Mouse (Mus musculus): ENCODE results near the gene Steap3.

DNA sequence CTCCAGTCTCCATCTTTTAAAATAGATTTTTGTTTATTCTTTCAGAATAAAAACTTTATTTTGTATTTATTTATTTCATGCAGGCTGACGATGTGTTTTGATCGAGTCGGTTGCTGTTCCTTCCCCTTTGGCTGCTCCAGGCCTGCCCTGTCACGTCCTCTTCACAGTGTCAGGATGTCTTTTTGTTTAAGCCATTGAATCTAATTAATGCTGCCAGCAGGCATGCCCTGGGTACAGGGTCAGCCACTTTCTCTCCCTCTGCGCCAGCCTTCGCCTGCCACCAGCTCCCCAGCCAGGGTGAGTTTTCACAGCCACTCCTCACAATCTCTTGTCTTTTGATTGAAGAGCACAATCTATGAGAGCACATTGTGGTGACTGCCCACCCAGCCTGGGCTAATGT lies 51.7 kb downstream of the Steap3 start:
- no peak for TF ChIP-seq CTCF (IDR thresholded peaks at IDR 0.05; ENCODE audit: control insufficient read depth, insufficient read depth, insufficient replicate concordance, low read depth, low read length)
- TF ChIP-seq POLR2A (IDR thresholded peaks at IDR 0.05; ENCODE audit: control insufficient read depth, low read depth, low read length): no peak
